Mouse (Mus musculus): ENCODE measurements around the gene Pcsk6. TPM values are rescaled to one million over a fixed set of nuclear protein-coding genes. Genes with fewer than 3 reads are reported as not detected.
"Not testable (repeated sequence)": the region's sequence is repeated elsewhere in the genome, so short reads cannot be mapped to it uniquely, and the experiment has no call there.

The Pcsk6 gene
- 10 to 100 TPM; 10.7 to 18.4 (median 14.7) TPM for total RNA-seq (2022)

- no peak for DNase-seq
These were observed at the start of gene Pcsk6 for GRCm38 (mm10) chr7:65861591-65862472. Pcsk6 (plus strand) TSS chr7:65861734.

- DNase-seq = no peak
These were observed 47.8 kb upstream of the Pcsk6 start for GRCm38 (mm10) chr7:65813611-65814212.

- no peak for DNase-seq
These were observed 44.0 kb upstream of the Pcsk6 start for GRCm38 (mm10) chr7:65817564-65817963.

- no peak for DNase-seq
These were observed 41.1 kb upstream of the Pcsk6 start for GRCm38 (mm10) chr7:65820391-65820790.

GRCm38 (mm10) chr7:65821901-65822300 lies 39.6 kb upstream of the Pcsk6 start:
- not testable (repeated sequence) for DNase-seq

GRCm38 (mm10) chr7:65822506-65823119 lies 38.9 kb upstream of the Pcsk6 start:
- no peak for DNase-seq

- no peak for DNase-seq
These were observed 21.8 kb upstream of the Pcsk6 start for GRCm38 (mm10) chr7:65839756-65840155.

- DNase-seq = no peak
These were observed 18.3 kb upstream of the Pcsk6 start for GRCm38 (mm10) chr7:65843210-65843609.

- no peak for DNase-seq
These were observed 553 bp upstream of the Pcsk6 start for GRCm38 (mm10) chr7:65860981-65861380.

GRCm38 (mm10) chr7:65862473-65863176 lies 1.1 kb downstream of the Pcsk6 start:
- DNase-seq = no peak

GRCm38 (mm10) chr7:65869173-65869572 lies 7.6 kb downstream of the Pcsk6 start:
- no peak for DNase-seq

- no peak for DNase-seq
These were observed 8.3 kb downstream of the Pcsk6 start for GRCm38 (mm10) chr7:65869794-65870193.

- DNase-seq = no peak
These were observed 8.7 kb downstream of the Pcsk6 start for GRCm38 (mm10) chr7:65870227-65870626.

- DNase-seq = no peak
These were observed 9.5 kb downstream of the Pcsk6 start for GRCm38 (mm10) chr7:65870928-65871580.

GRCm38 (mm10) chr7:65871851-65872250 lies 10.3 kb downstream of the Pcsk6 start:
- DNase-seq = no peak

- DNase-seq = peak; percentile 17
These were observed 11.8 kb downstream of the Pcsk6 start for GRCm38 (mm10) chr7:65873176-65873845.

GRCm38 (mm10) chr7:65873902-65874301 lies 12.4 kb downstream of the Pcsk6 start:
- DNase-seq = no peak

GRCm38 (mm10) chr7:65876596-65876995 lies 15.1 kb downstream of the Pcsk6 start:
- no peak for DNase-seq

GRCm38 (mm10) chr7:65878234-65878633 lies 16.7 kb downstream of the Pcsk6 start:
- no peak for DNase-seq

- no peak for DNase-seq
These were observed 17.8 kb downstream of the Pcsk6 start for GRCm38 (mm10) chr7:65879330-65879729.

GRCm38 (mm10) chr7:65880666-65881289 lies 19.2 kb downstream of the Pcsk6 start:
- DNase-seq = no peak
